Mouse (Mus musculus): ENCODE measurements around the gene Anxa6.

Gene Anxa6

GRCm38 (mm10) chr11:54998284-54998683 is 35.0 kb downstream of the Anxa6 start:
- peak; percentile 35 to 57 for DNase-seq (ENCODE audit: low spot score in 2 of 2)

- DNase-seq (ENCODE audit: low spot score in 2 of 2), result no peak
These were observed 37.1 kb downstream of the Anxa6 start for GRCm38 (mm10) chr11:54996176-54996575.

GRCm38 (mm10) chr11:54989920-54990319 is 43.3 kb downstream of the Anxa6 start:
- DNase-seq (ENCODE audit: low spot score in 2 of 2), result no peak

- no peak for DNase-seq (ENCODE audit: low spot score in 2 of 2)
These were observed 44.4 kb downstream of the Anxa6 start for GRCm38 (mm10) chr11:54988754-54989349.

- no peak for DNase-seq (ENCODE audit: low spot score in 2 of 2)
These were observed 45.3 kb downstream of the Anxa6 start for GRCm38 (mm10) chr11:54987974-54988373.

GRCm38 (mm10) chr11:54985086-54985485 is 48.2 kb downstream of the Anxa6 start:
- DNase-seq (ENCODE audit: low spot score in 2 of 2), result no peak

GRCm38 (mm10) chr11:54984581-54984980 is 48.7 kb downstream of the Anxa6 start:
- no peak for DNase-seq (ENCODE audit: low spot score in 2 of 2)

- peak; percentile 61 to 64 for DNase-seq (ENCODE audit: low spot score in 2 of 2)
These were observed 49.2 kb downstream of the Anxa6 start for GRCm38 (mm10) chr11:54984085-54984484.

GRCm38 (mm10) chr11:54982520-54982919 is 50.7 kb downstream of the Anxa6 start:
- DNase-seq (ENCODE audit: low spot score in 2 of 2), result no peak

GRCm38 (mm10) chr11:54981630-54982029 is 51.6 kb downstream of the Anxa6 start:
- DNase-seq (ENCODE audit: low spot score in 2 of 2), result no peak

GRCm38 (mm10) chr11:54977385-54977937 is 55.8 kb downstream of the Anxa6 start:
- DNase-seq (ENCODE audit: low spot score in 2 of 2), result no peak

- DNase-seq (ENCODE audit: low spot score in 2 of 2), result no peak
These were observed 56.9 kb downstream of the Anxa6 start for GRCm38 (mm10) chr11:54976351-54976750.

GRCm38 (mm10) chr11:54975756-54976155 is 57.5 kb downstream of the Anxa6 start:
- DNase-seq (ENCODE audit: low spot score in 2 of 2), result no peak

- DNase-seq (ENCODE audit: low spot score in 2 of 2), result no peak
These were observed 57.9 kb downstream of the Anxa6 start for GRCm38 (mm10) chr11:54975340-54975739.

- DNase-seq (ENCODE audit: low spot score in 2 of 2), result no peak
These were observed 58.6 kb downstream of the Anxa6 start for GRCm38 (mm10) chr11:54974639-54975038.

GRCm38 (mm10) chr11:54973481-54974212 is 59.6 kb downstream of the Anxa6 start:
- DNase-seq (ENCODE audit: low spot score in 2 of 2), result peak in 1 of 2 experiments; percentile 31

GRCm38 (mm10) chr11:54972789-54973188 is 60.5 kb downstream of the Anxa6 start:
- DNase-seq (ENCODE audit: low spot score in 2 of 2), result no peak

- DNase-seq (ENCODE audit: low spot score in 2 of 2), result no peak
These were observed 61.1 kb downstream of the Anxa6 start for GRCm38 (mm10) chr11:54972049-54972723.

- no peak for DNase-seq (ENCODE audit: low spot score in 2 of 2)
These were observed 61.7 kb downstream of the Anxa6 start for GRCm38 (mm10) chr11:54971365-54972048.

- no peak for DNase-seq (ENCODE audit: low spot score in 2 of 2)
These were observed 68.0 kb downstream of the Anxa6 start for GRCm38 (mm10) chr11:54965234-54965633.

- no peak for DNase-seq (ENCODE audit: low spot score in 2 of 2)
These were observed 70.4 kb downstream of the Anxa6 start, which contains the start of gene Tnip1 for GRCm38 (mm10) chr11:54962810-54963209. Gene Tnip1 (minus strand): TSS chr11:54962917.

- DNase-seq (ENCODE audit: low spot score in 2 of 2), result no peak
These were observed 71.3 kb downstream of the Anxa6 start for GRCm38 (mm10) chr11:54961921-54962320.

Measured in urinary bladder, postnatal 36 days (tissue).